Mouse (Mus musculus): ENCODE measurements at regions not wholly inside any gene's neighbourhood (a gene's known extent, or its start where the extent isn't known, plus 50 kb on each side); places are given as distances from the start of the nearest gene placed in this dataset.

DNA sequence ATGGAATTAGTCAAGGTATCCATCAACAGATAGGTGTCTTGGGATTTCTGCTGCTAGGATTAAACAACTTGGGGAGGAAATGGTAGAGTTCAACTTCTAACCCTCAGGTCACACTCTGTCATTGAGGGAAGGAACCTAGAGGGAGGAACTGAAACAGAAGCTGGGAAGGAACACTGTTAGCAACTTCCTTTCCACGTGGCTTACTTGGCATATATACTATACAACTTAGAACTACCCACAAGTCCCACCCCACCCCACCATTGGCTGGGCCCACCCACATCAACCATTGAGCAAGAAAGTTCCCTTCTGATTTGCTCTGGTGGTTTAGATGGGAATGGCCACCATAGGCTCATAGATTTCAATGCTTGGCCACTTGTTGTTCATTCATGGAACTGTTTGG is 251.8 kb upstream of the Arid1b start:
- TF ChIP-seq GATA1 (IDR thresholded peaks at IDR 0.05; ENCODE audit: low read length) (no peak), TAL1 (IDR thresholded peaks at IDR 0.05; ENCODE audit: low read length) (no peak)
